Mouse (Mus musculus) lung, postnatal 4 days (tissue): ENCODE measurements around the gene Gpr135.
A peak's percentile ranks its signal among the peaks of the same experiment; 100 is the strongest.

Source experiments
- DNase-seq, 2 experiments: peaks; one replicate each; pipeline ENCODE4 v3.0.0; 2021

Gene Gpr135

DNA sequence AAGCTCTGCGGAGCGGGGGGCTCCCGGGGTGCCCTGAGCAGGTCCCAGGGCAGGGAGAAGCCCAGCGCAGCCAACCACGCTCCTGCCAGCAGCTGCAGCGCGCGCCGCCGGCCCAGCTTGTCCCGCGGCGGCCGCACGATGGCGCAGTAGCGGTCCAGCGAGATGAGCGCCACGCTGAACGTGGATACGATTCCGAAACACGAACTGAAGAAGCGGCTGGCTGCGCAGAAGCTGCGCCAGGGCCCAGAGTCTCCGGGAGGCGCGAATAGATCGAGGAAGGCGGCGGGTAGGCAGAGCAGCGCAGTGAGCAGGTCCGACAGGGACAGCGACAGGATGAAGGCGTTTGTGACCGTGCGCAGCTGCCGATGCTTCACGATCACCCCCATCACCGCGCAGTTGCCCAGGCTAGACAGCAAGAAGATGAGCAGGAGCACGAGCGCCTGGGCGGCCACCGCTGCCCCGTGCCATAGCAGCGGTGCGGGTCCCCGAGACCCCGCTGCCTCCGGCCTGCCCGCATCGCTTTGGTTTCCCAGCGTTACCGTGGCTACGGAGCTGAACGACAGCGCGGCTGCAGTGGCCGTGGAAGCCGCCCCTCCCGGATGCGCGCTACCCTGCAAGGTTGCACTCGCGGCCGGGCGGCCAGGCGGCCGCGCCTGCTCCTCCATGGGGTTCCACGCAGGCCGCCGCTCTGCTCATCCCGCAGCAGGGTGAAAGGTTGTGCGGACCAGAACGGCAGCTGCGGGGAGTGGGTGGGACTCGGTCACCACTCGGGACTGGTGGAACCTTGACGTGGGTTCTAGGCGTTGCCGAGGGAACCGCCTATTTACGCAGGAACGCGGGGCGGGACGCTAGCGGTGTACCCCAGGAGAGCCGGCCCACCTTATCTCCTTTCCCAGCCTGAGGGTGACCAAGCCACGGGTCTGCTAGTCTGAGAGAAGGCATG lies at the start of gene Gpr135:
TSS of gene Gpr135 (minus strand) at position 799 of the 943 bp plus-strand sequence.
- peak; percentile 87 to 88 for DNase-seq

DNA sequence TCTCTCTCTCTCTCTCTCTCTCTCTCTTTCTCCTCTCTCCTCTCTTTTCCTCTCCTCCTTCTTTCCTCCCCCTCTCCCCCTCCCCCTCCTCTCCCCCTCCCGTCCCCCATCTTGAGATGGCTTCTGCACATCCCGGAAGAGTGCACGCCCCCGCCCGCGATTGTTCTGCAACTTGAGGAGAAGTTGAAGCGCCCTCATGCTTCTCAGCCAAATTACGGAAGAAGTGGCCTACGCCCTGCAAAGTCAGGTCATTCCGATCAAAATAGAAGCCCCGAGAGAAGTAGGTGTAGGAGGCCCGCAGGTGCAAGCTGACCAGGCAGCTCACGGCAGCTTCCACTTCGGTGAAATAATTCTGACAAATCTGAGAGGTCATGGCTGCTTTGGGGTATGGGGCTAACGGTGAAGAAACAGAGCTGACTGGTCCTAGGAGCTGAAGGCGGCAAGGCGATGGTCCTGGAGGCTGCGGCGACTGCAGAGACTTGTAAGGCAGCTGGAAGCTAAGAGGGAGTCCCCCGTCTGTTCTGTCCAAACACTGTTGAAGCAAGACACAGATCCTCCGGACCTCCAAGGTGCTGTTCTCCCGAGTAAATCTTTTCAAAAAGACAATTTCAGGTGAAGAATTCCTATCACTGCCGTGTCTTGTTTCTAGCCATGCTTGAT lies 44.9 kb upstream of the Gpr135 start:
- DNase-seq: no peak

DNA sequence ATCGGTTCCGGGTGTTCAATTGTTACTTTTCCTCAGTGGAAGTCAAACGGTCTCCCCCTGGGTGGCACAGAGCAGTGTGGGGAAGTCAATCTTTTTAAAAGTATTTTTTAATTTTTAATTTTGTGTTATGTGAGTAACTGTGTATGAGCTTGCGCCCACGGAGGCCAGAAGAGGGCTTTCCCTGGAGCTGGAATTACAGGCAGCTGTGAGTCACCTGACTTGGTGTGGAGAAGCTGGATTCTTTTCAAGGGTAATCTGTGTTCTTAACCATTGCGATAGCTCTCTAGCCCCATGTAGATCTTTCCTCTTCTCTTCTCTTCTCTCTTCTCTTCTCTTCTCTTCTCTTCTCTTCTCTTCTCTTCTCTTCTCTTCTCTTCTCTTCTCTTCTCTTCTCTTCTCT lies 44.2 kb upstream of the Gpr135 start:
- no peak for DNase-seq

DNA sequence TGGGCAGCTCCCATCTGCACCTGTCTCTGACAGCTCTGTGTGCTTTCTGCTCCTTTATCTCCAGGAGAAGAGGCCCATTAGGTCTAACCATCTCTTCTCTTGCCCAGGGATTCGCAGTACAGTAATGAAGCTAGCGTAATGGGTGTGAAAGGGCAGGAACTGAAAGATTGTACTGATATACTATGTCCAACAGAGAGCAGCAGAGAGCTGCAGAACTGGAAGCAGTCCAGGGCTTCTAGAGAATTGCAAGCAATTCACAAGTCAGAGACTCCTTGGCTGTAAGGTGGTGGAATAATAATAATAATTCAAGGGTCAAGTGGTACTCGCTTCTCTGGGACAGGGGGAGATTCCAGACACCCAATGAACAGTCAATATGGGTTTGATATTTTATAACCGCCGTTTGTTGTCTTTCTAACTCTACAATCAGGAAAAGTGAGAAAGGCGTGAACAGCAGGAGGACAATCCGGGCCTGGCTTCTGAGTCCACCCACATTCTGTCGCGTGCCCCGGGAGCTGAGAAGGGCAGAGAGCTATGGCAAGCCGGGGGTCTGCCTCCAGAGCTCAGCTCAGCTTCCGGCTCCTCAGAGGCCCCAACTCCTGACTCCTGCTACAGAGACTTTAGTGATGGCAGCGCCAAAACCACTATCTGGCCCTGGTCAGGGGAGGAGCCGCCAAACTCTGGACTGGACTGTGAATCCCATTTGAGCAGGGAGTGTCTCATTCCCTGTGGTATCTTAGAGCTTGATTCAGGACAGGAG lies 33.8 kb upstream of the Gpr135 start:
- DNase-seq: peak; percentile 31 to 75

GRCm38 (mm10) chr12:72104027-72104426 lies 33.1 kb upstream of the Gpr135 start:
- DNase-seq: no peak

- DNase-seq: no peak
Measured at GRCm38 (mm10) chr12:72102776-72103175, 31.9 kb upstream of the Gpr135 start.

DNA sequence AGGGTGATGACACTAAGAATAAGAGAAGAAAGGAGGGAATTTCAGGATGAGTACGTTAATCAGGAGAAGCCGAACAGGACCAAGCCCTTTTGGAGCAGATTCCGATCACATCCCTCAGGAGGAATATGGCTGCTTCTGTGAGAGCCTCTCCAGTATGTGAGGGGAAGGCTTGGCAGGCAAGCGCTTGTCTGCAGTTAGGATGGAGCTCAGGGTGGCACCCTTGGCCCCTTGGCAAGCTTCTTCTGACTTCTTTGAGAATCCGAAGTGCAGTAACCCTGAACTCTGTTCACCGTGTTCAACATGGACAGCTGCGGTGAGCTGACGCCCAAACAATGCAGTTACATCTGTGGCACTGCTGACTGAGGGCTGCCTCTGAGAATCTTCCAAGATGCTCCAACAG lies 26.0 kb upstream of the Gpr135 start:
- DNase-seq: no peak

GRCm38 (mm10) chr12:72089802-72090201 lies 18.9 kb upstream of the Gpr135 start:
- no peak for DNase-seq

DNA sequence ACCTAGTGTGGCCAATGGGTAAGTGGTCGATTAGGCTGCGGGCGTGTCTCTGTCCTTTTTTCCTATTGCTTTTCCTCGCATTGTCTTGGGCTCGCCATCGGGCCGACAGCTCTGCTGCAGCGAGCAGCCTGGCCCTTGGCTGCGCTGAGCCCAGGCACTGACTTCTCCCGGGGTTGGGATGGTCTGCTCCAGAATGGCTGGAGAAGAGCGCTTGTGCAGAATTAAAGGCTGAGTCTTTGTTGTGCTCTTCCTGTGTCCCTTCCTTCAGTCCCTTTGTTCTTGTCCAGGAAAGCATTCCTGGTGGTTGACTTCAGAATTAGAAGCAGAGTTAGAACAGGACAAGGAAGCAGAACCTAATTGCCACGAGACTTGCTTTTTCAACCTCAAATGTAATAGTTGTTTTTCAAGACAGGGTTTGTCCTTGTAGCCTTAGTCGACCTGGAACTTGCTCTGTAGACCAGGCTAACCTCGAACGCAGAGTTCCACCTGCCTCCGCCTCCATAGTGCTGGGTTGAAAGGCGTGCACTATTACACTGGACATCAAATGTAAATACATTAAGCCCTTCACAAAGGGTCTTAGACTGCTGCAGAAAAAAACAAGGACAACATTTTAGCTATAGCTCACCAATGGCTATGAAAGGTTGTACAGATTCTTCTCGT lies 15.4 kb upstream of the Gpr135 start:
- no peak for DNase-seq

- peak; percentile 99 to 100 for DNase-seq
Measured at GRCm38 (mm10) chr12:72085329-72086165, 14.6 kb upstream of the Gpr135 start, which contains the start of the genes L3hypdh and Jkamp. Gene L3hypdh (minus strand): TSS chr12:72085439. Gene Jkamp (plus strand): TSS chr12:72085589.

DNA sequence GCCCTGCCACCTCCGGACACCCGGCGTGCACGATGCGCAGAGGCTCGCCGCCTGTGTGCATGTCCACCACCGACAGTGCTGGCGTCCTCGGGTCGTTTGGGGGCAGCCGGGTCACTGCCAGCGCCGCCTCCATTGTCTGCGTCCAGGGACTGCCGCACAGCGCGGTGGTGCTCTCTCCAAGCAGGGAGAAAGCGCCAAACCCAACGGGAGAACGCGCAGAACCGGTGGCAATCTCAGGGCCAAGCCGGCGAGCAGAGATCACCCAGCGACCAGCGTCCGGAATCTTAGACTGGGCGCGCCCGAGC lies 14.1 kb upstream of the Gpr135 start:
- no peak for DNase-seq

- no peak for DNase-seq
Measured at GRCm38 (mm10) chr12:72084261-72085023, 13.5 kb upstream of the Gpr135 start.

DNA sequence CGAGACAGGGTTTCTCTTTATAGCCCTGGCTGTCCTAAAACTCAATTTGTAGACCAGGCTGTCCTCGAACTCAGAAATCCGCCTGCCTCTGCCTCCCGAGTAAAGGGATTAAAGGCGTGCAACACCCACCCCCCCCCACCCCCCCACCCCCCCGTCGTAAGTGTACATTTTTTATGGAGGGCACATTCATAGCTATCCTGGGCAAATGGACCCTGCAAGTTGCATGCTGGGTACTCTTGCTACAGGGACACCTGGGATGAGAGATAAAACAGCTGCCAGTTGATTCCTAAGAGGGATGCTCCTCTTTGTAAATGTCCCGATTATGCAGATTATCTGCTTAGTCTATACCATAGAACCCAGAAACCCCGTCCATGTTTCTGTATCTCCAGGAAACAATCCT lies 12.3 kb upstream of the Gpr135 start:
- no peak for DNase-seq

GRCm38 (mm10) chr12:72082370-72082769 lies 11.4 kb upstream of the Gpr135 start:
- DNase-seq: peak; percentile 44 to 49

- DNase-seq: no peak
Measured at GRCm38 (mm10) chr12:72081961-72082360, 11.0 kb upstream of the Gpr135 start.

GRCm38 (mm10) chr12:72078248-72078647 lies 7.3 kb upstream of the Gpr135 start:
- no peak for DNase-seq

DNA sequence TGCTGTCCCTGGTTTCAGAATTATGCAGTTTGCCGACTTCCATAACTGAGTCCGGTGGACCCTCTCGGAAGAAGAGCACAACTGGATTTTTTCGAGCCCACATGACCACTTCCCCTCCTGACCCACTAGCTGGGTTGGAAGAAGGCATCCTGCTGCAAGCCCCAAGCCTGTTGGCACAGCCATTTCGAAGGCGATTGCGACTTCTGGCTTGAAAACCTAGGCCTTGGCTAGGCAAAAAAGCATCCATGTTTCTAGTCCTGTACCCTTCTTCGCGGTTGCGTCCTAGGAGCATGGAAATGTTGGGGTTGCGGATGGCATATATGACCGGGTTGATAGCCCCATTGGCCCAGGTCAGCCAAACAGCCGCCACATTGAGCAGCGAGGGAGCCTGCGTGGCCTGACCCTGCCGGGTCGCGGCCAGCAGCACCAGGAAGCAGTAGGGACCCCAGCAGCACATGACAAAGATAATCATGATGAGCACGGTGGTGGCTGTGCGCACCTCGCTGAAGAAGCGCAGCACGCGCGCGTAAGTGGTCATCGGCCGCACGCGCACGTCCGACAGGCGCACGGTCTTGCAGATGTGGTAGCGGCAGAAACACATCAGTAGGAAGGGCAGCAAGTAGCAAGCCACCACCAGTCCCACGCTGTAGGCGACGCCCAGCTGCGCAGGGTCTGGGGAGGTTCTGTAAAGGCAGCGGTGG lies 1.1 kb downstream of the Gpr135 start:
- no peak for DNase-seq

DNA sequence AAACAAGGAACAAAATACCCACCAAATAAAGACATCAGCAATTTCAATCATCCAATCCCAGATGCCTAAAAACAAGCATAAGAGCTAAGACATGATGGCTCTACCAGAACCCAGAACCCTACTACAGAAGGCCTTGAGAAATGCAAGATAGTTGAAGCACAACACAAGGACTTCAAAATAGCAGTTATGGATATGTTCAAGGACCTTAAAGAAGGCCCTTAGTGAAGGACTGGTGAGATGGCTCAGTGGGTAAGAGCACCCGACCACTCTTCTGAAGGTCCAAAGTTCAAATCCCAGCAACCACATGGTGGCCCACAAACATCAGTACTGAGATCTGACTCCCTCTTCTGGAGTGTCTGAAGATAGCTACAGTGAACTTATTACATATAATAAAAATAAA lies 13.1 kb downstream of the Gpr135 start:
- DNase-seq: no peak

- DNase-seq: no peak
Measured at GRCm38 (mm10) chr12:72053851-72054250, 17.1 kb downstream of the Gpr135 start.

DNA sequence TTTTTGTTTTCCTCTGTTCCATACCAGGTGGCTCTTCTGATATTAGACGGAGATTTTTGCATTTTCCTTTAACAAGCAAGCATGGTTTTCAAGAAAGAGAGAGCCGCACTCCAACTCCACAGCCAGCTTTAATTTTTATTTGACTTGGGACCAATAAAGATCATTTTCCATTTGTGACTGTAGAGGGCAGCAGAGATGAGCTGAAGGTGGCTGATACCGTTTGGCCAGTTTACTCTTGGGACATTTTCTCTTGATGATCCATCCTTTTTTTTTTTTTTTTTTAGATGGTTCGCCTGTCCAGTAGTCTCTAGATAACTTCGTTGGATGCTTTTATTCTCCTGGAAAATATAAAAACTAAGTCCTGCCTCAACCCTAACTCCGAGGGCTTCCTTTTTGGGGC lies 17.6 kb downstream of the Gpr135 start:
- peak in 1 of 2 experiments; percentile 9 for DNase-seq
